Mouse (Mus musculus): ENCODE results near the gene Apoa2.

The Apoa2 gene

GRCm38 (mm10) chr1:171224857-171225256 is at the start of gene Apoa2:
Gene Apoa2 (plus strand): TSS chr1:171225054.
- no peak for DNase-seq

GRCm38 (mm10) chr1:171179487-171180171 is 45.2 kb upstream of the Apoa2 start:
- DNase-seq = no peak

DNA sequence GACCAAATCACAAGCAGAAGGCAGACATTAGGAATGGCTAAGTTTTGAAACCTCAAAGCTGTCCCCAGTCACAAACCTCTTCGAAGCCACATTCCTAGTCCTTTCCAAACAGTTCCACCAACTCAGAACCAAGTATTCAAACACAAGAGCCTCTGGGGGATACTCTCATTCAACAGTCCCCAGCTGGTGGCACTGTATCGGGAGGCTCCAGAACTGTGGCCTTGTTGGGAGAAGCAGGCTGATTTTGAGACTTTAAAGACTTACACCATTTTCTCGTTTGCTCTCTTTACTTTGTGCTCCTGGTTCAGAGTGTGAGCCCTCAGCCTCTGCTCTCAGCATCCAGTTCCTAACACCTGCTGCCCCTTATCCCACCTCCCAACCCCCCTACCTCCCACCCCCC is 41.8 kb upstream of the Apoa2 start:
- DNase-seq = no peak

DNA sequence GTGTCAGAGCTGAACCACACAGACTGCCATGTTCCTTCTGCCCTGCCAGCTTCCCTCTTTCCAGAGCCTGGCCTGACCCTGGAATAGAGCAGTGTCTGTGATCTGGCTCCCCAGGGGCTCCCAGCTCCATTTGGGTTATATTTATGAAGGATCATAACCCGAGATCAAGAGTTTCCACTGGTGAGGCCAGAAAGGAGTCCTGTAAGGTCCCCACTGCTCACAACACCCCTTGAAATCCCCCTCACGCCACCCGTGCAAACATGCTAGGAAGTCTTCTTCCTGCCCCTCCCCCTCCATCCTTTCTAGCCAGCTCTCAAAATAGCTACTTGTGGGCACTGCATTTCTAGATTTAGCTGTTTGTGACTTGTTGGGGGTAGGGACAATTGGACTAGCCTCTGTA is 41.2 kb upstream of the Apoa2 start:
- DNase-seq = peak in 1 of 2 experiments; percentile 36

GRCm38 (mm10) chr1:171184314-171184713 is 40.5 kb upstream of the Apoa2 start:
- peak in 1 of 2 experiments; percentile 29 for DNase-seq

DNA sequence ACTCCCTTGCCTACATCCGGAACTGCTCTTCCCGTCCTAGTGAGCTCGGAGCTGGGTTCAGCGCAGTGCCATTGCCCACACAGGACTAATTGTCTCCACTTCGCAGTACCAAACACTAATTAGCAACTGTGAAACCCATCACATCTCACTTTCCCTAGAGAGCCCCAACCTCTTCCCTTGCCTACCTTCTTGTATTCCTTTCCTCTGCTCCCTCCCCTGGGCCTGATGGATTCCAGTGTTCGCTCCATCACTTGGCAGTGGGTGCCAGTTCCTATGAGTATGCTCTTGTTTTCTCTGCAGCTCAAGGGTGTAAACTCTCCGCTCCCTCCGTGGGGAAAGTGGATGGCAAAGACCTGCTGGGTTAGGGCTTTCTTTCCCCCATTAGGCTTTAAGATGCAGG is 39.2 kb upstream of the Apoa2 start:
- no peak for DNase-seq

GRCm38 (mm10) chr1:171187851-171188700 is 36.8 kb upstream of the Apoa2 start:
- DNase-seq = no peak

- DNase-seq = no peak
Measured at GRCm38 (mm10) chr1:171189046-171189445, 35.8 kb upstream of the Apoa2 start.

DNA sequence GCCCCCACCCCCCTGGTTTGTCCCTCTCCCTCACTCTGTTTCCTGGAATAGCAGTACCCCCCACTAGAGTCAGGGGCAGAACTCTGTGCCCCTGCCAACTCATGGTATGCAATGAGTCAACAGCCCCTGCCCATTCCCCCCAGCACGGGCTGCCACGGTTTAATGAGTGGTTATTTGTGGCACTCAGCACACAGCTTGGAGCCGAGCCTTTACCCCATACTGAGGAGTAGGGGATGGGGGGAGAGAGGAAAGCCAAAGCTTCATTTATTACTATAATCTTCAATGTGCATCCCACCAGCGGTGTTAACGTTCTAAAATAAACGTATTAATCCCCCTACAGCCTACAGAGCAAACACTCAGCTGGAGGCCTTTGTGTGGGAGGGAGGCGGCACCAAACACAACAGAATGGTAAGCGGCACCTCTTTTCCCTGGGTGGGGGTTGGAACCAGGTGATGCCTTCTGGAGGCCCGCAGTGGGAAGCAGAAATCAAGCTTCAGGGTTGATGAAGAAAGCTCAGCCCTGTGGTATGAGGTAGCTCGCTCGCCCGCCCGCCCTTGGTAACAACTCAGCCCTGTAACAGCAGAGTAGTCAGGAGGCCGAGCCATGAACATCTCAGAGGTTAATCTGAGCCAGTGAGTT is 35.3 kb upstream of the Apoa2 start:
- no peak for DNase-seq

GRCm38 (mm10) chr1:171190832-171191231 is 34.0 kb upstream of the Apoa2 start:
- DNase-seq = no peak

DNA sequence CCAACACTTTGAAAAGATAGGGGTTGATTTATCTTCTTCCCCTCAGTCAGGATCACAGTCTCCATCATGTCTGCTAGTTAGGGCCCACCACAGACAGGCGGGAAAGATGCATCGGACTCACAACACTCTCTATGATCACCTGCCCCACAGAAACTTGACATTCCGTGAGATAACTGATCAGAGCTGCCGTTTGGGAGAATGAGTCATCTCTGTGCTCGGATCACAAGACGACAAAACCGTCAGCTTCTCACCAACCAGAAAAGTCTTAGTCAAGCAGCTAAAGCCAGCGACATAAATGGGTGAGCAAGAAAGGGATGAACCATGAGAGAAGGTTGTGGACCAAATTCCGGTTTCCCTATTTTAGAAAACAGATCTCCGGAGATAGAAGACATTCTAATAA is 32.6 kb upstream of the Apoa2 start:
- no peak for DNase-seq

- DNase-seq = no peak
Measured at GRCm38 (mm10) chr1:171193093-171193840, 31.6 kb upstream of the Apoa2 start.

DNA sequence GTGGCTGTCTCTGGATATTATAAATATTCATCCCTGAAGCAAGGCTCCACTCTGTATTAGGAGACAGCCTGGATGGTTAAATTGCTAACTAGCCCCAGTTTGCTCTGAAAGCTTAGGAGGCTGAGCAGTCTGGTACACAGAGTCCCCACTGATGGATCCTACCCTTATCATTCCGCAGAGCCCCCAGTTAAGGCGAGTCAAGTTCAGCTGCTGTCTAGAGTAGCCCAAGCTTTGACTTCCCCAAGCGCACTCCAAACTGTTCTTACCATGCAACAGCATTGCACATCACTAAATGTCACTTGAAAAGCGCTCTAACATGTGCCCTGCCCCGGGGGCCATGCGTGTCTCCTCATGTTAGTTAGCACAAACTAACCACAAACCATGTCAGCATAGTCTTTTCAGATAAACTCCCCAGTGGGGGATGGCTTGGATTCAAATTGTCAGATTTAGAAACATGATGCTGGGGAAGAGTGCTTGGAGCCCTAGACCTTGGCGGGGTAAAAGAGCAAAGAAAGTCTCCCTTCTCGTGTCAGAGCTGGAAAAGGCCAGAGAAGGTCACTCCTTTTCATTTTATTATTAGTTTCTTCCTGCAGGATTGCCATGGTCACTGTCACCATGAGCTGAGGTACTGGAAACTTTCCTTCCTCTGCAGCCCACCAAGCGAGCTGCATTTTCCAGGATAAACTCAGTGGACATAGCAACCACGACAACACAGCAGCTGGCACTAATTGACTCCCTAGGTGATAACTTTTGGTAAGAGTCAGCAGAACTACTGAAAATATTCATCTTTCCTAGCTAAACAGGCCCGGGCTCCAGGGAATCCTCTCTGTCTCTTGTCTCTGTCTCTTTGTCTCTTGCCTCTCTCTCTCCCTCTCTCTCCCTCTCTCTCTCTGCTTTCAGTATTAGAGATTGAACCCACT is 30.7 kb upstream of the Apoa2 start:
- no peak for DNase-seq

- DNase-seq = no peak
Measured at GRCm38 (mm10) chr1:171195046-171195822, 29.6 kb upstream of the Apoa2 start.

DNA sequence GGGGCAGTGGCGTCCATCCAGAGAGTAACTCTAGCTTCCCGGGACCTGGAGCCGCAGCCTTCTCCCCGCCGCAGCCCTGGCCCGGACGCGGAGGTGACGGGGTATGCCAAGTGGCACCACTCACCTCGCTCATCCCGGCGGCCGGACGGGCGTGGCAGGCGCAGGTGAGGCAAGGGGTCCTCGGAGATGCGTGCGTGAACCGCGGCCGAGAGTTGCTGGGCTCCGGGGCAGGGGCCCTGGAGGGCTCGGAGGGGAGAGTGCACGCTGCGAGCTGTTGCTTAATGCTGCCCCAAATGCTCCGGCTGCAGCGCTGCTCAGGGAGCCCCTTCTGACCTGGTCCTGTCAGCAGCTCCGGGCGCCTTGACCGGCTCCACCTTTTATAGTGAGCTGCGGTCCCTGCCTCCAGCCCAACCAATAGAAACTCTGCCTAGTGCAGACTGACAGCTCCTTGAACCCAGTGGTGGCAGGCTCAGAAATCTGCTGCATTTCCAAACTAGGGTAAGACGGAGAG is 28.9 kb upstream of the Apoa2 start, which contains the start of gene Pcp4l1:
Gene Pcp4l1, minus strand, starts transcription at position 382 of the 511 bp plus-strand sequence.
- peak; percentile 41 for DNase-seq

DNA sequence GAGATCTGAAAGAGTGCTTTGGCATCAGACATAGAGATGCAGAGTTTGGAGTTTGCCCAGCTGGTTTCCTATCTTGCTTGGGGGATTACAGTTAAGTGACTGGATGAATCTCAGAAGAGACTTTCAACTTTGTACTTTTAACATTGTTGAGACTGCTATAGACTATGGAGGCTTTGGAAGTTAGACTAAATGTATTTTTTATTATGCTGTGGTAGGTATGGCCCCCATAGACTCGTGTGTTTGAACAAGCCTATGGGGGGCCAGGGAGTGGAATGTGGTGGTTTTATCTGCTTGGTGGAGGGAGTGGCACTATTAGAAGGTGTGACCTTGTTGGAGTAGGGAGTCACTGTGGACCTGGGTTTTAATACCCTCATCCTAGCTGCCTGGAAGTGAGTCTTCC is 25.3 kb upstream of the Apoa2 start:
- no peak for DNase-seq

DNA sequence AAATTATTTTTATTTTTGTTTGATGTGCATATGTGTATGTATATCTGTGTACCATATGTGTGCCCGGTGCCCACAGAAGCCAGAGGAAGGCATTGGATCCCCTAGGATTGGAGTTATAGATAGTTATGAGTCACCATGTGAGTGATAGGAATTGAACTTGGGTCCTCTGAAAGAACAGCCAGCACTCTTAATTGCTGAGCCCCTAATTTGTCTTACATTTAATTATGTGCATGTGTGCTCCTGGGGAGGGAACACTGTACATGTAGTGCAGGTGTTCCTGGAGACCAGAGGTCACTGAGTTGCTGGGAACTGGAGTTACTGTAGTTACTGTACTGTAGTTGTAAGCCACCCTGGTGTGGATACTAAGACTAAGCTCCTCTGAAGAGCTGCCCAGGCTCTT is 24.1 kb upstream of the Apoa2 start:
- DNase-seq = no peak

- DNase-seq = no peak
Measured at GRCm38 (mm10) chr1:171203471-171204248, 21.2 kb upstream of the Apoa2 start.

GRCm38 (mm10) chr1:171204249-171204644 is 20.6 kb upstream of the Apoa2 start:
- peak in 1 of 2 experiments; percentile 39 for DNase-seq

Data from kidney, adult 8-10 months (tissue).